Mouse (Mus musculus) layer of hippocampus, adult 9-11 months (tissue): Measurements from ENCODE around the gene Ofcc1.

Source experiments
- DNase-seq: peaks from one replicate; pipeline ENCODE4 v3.0.0; 2022

Gene Ofcc1

GRCm38 (mm10) chr13:40361288-40361687, at the start of gene Ofcc1:
TSS of gene Ofcc1 (minus strand) at chr13:40361450.
- DNase-seq = no peak

DNA sequence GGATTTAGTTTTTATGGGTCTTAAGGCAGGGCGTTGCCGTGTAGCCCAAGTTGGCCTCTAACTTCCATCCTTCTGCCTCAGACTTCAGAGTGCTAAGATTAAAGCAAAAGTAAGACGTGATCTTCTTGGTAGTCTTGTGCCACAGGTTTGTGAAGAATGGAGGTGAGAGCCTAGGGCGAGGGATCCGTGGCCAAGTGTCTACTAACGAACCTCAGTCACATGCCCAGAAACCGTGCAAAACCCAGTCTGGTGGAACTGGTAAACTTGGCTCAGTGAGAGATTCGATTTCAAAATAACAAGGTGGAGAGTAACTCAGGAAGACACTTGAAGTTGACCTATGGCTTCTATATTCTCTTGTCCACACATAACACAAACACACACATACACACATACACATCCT, 28.9 kb upstream of the Ofcc1 start:
- no peak for DNase-seq

DNA sequence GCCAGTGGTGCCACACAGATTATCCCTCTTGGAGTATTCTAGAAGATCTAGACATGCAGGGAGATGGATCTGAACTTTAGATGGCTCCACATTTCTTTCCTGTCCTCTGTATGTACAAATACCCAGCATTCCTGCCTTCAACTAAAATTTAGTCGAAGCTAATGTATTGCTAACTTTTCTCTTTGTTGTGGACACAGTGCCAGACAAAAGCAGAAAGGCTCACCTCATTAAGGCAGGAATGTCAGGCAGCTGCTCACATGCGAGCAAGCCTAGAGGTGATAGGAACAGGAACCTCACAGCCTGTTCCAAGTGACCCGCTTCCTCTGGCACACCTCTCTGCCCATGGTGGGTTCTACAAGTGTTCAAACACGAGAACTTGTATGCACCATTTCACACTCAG, 26.2 kb upstream of the Ofcc1 start:
- DNase-seq = no peak

DNA sequence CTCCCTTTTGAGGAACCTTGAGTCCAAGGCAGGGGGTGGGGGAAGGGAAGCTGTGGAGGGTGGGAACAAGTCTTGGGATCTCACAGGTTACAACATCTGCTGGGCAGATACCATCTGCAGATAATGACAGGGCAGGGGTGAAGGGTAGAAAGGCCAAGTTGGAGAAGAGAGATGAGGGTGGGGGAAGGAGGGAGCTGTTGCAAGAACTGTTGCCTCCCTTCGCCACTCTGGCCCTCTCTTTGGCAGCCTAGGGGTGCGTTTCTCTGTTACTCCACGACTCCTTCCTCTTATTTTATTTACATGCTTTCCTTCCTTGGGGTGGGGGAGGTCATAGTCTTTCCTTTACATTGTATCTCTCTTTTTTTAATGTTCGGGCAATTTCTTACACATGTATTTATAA, 23.7 kb upstream of the Ofcc1 start:
- DNase-seq = no peak

DNA sequence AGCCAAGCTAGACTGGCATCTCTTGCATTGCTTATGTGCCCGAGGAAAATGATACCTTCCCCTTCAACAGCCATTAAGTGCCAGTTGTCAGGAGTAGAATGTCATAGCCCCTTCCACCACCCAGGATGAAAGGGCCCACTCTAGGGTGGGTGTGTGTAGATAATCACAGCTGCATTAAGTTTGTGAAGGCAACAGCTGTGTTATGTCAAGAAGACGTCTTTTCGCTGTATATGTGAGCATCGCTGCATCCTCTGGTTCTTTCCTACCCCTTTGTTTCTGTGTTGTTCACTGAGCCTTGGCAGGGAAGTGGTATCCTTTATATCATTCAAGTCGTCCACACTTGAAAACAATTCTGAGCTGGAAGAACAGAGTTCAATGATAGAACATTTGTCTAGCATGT, 15.5 kb upstream of the Ofcc1 start:
- no peak for DNase-seq

DNA sequence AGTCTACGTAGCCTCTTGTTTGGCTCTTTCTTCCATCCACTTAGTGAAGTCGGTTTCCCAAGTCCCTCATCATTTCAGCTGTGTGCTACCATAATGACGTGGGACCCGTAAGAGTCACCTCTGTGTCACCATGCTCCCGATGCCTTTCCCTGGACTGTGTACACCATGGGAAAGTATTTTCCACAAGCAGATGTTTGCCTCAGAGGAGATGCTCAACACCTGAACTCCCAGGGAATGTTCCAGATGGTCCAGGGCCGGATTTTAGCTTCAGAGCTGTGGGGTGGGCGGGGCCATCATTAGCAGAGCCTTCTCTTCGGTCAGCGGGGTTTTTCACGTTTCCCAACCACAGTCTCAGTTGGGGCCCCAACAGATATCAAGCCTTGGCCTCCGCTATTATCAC, 5.5 kb upstream of the Ofcc1 start:
- DNase-seq = no peak

DNA sequence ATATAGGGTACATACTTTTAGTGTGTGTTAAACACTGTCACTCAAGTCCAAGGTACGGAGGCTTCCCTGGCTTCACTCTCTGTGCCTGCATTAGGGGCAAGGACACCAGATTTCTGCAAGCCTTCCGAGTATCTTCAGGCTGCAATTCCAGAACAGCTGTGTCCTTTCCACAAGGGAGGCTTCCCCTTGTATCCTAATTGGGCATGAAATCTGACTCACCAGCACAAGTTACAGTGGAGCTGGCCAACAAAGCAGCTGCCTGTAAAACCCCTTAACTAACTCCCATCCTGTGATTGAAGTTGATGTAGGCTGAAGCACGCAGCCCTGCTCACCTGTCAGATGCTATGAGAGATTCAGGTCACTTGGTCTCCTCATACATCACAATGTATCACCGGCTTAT, 3.6 kb upstream of the Ofcc1 start:
- no peak for DNase-seq

GRCm38 (mm10) chr13:40360692-40361091, 558 bp downstream of the Ofcc1 start:
- DNase-seq = no peak

GRCm38 (mm10) chr13:40347045-40347444, 14.2 kb downstream of the Ofcc1 start:
- no peak for DNase-seq

DNA sequence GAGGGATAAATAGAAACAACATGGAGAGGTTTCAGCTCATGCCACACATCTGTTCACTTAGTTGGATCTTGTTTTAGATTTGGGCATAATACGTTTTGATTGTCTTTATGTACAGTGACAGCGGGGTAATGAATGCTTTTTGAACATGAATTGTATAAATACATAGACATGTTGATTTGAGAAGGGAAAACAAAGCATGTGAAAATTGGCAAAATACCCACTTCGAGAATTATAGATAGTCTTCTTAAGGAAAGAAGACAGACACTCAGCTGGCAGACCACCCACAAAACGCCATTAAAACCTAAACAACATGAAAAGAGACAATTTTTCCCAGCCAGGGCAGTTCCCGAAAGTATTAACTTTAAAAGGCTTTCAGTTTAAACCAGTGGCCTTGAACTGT, 37.9 kb downstream of the Ofcc1 start:
- DNase-seq = no peak

DNA sequence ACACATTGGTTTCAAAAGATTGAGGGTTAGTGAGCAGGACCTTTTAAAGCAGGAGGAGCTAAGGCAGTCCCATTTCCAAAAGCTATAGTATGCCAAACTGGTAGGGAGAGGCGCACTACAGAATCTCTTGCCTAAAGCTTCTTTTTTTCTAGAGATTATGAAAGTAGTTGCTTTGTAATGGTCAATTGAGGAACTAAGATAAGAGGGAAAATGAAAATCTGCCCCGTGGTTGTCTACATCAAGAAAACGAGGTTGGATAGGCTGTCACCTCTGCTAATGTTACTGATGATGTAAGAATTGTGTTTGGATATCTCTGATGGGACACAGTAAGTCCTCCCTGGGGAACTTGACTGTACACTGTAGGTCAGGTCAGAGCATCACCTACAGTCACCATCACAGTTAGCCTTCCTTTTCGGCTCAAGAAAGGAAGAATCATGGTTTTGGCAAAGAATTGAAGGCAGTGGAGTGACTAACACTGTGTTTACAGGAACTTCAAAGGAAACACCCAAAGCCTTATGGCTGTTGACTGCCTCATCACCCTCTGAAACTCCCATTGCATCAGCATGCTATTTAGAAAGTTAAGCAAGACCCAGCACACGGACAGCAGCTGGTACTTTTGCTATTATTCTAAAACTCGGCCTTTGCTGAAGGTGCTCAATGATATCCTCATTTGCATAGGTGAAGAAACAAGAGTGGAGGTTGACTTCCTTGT, 40.3 kb downstream of the Ofcc1 start:
- DNase-seq = no peak

DNA sequence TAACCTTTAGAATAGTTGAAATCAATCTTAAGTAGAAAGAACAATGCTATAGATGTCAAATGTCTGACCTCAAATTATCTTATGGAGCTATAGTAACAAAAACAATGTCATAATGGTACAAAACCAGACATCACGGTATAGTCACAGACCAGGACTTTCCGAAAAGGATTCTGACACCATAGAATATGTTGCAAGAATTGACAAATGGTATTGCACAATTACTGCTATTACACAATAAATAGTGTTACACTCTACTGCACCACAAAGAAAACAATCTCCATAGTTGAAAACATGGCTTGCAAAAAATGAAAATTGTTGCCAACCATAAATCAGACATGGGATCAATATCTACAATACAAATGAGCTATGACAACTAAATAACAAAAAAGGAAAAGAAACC, 43.5 kb downstream of the Ofcc1 start:
- no peak for DNase-seq

DNA sequence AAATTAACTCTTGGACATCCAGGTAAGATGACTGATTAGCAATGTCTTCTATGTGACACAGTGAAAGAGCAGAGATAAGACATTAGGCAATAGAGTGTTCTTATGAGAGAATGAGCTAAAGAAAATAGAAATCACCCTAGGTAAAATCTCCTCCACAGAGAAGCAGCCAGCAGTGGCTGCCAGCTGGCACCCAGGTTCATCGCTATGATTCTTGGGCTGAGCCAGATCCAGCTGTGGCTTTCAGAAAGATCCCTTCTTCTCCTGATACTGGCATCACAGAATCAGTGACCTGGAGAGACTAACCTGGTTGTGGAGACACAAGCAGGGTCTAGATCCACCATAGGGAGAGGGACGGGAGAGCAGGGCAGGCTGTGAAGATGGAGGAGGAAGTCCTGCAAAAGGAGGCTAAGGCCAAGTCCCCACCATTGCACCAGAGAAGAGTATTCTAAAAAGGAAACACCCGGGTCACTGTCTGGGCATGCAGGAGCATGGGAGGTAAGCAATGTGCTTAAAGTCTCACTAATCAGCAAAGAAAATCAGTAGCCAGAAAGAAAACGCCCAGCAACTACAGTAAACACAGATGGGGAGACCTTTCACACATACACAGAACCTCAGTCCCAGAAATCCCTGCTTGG, 46.0 kb downstream of the Ofcc1 start:
- DNase-seq = no peak

GRCm38 (mm10) chr13:40292891-40293290, 68.4 kb downstream of the Ofcc1 start:
- no peak for DNase-seq

DNA sequence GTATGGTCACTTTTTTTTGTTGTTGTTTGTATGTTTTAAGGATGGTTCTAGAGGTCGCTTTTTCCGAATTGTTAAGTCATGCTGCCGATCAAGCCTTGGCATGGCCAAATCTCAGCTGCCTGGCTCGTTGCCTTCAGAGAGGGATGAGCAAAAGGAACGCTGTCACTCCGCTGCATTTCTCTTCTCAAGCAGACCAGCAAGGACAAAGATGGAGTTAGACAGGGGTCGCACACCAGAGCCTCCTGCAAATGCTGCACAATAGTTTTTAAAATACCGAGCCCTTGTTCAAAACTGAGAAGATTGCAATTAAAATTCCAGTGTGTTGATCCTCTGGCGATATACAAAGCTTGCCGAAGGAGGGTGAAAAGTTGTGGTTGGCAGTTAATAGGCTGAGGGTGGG, 70.4 kb downstream of the Ofcc1 start:
- no peak for DNase-seq

GRCm38 (mm10) chr13:40288650-40289049, 72.6 kb downstream of the Ofcc1 start:
- DNase-seq = no peak

GRCm38 (mm10) chr13:40287266-40288002, 73.8 kb downstream of the Ofcc1 start:
- DNase-seq = no peak

DNA sequence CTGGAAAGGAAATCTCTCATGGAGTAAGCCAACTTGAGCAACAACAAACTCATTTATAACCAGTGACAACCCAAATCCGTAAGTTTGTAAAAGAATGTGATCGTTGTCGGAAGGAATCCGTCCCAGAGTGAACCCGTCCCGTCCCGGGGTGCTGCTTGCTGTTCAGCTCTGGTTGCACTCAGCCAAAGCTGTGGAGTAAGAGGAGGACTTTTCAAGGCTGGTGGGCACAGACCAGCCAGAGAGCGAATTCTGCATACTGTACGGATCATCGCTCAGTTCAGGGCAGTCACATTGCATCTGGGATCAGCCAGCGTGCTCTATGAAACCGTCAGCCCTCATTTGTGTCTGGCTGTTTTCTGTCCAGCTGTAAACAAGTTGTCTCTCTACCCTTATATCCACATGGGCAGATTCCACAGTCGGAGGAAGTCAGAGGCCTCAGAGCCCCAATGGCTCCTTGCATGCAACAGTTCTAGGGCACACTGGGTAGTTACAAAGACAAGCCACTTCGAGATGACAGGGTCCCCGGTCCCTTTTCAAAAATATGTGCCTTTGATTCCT, 75.9 kb downstream of the Ofcc1 start:
- DNase-seq = no peak

DNA sequence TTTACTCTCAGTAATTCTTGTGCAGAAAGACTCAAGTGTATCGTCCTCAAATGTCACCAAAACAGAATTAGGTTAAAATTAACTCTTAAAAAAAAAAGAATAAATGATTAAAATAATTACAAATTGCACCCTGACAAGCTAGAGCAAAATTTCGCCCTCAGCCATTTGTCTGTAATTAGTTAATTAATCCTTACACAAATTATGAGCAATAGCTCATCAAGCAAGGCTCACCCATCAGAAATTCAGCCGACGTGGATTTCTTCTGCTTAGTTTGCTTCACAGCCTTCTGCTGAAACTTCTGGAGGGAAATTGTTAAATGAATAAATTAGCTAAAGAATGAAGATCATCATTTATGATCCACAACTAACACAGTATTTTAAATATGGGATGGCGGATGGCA, 80.6 kb downstream of the Ofcc1 start:
- no peak for DNase-seq

GRCm38 (mm10) chr13:40267546-40267945, 93.7 kb downstream of the Ofcc1 start:
- DNase-seq = no peak

DNA sequence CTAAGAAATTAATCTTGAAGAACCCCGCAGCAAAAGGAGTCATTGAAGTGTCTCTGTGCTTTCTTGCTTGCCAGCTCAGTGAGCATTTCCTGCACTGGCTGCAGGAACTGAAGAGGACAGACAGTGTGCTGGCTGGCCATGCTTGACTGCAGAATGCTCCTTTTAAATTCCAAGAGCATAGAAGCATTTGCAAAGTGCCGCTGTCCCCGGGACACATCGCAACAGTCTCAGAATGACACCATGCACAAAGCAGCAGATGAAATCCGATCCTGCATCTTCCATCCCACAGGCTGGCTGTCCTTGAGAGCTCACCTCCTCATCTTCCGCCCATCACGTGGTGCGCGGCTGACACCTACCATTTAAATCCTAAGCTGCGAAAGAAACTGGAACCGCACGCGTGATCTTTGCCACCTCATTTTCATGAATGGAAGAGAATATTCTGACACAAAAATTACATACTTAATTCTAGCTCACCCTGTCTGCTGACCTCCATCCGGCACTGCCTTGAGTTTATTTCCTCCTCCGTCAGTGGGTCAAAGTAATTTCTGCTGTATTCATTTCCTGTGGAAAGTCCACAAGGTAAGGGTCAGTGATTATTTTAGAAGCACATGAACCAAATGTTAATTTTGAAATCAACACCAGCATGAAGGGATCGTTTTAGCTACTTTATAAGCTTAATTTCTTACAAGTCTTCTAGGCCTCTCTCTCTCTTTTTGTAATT, 98.0 kb downstream of the Ofcc1 start:
- DNase-seq = no peak

- no peak for DNase-seq
These were observed 102.5 kb downstream of the Ofcc1 start for GRCm38 (mm10) chr13:40258757-40259156.

DNA sequence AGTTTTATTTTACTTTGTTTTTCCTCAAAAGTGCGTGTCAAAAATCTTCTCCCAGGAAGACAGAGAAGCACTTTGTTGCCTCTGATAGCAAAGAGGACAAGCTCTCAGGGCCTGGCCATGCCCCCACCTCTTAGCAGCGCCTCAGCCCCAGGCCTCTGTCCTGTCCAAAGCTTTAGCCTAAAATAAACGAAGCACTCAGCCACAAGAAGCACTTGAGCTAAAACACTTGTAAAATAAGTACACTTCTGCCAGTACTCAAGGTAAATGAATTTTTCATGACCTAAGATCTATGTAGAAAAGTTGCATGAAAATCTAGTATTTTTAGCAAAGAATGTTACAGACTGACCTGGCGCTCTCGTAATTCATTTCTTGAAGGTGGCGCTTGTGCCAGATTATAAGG, 117.4 kb downstream of the Ofcc1 start:
- DNase-seq = no peak
